Mouse (Mus musculus) liver, adult 2 months (tissue): Measurements from ENCODE around the gene Crtac1.

ENCODE experiments used
- CTCF ChIP-seq: fragments of 200-500 bp; IDR thresholded peaks from 2 replicates; pipeline ENCODE4 v1.5.1; 2011; ENCODE audit warnings: low read depth, low read length, control low read depth
- POLR2A ChIP-seq: fragments of 200-500 bp; IDR thresholded peaks from 2 replicates; pipeline ENCODE4 v1.6.1; 2011; ENCODE audit warnings: low read length, control low read depth; ENCODE audit not compliant: insufficient read depth; ENCODE audit errors: extremely low read depth

- TF ChIP-seq CTCF: no peak
- no peak for TF ChIP-seq POLR2A
Measured at GRCm38 (mm10) chr19:42255438-42255783, 176.2 kb downstream of the Crtac1 start.
